Mouse (Mus musculus) retina, postnatal 1 day (tissue): ENCODE results near the gene Tpst1.

Experiments used
- DNase-seq: peaks from one replicate; pipeline ENCODE4 v3.0.0-alpha.2; 2012

Gene Tpst1

GRCm38 (mm10) chr5:130144334-130145312 lies 71.5 kb downstream of the Tpst1 start, which contains the start of gene Kctd7:
Gene Kctd7, plus strand, starts transcription at chr5:130144861.
- peak; percentile 99 for DNase-seq

GRCm38 (mm10) chr5:130145961-130146360 lies 72.8 kb downstream of the Tpst1 start:
- no peak for DNase-seq

GRCm38 (mm10) chr5:130149726-130150310 lies 76.7 kb downstream of the Tpst1 start:
- DNase-seq: no peak

DNA sequence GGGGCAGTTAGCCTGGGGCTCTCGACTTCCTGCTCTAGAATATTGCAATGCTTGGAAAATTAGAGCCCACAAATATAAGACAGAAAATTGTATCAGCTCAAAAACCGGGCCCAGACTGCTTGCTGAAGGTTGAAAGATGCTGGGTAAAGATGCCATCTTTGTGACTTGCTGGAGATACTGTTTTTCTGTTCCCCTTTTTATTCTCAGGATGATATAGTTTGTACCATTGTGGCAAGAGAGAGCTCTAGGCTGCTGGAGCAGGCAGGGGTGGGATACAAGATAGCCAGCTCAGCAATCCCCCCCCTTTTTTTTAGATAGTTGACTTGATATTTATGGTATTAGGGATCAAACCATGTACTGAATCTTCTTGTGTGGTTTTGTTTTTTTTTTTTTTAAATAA lies 81.2 kb downstream of the Tpst1 start:
- DNase-seq: no peak

DNA sequence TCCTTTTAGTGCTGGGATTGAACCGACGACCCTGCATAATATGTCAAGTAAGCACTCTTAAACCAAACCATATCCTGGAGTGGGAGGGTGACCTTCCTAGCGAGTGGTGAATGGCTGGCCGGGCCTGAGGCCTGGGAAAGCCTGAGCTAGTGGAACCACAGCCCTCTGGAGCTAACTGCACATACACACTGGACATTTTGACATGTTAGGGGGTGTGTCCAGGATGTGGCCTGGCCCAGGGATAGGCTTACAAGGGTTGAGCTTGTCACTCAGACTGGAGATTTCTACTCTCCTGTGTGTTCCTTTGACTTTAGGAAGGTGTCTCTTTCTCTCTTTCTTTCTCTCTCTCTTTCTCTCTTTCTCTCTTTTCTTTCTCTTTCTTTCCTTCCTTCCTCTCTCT lies 85.4 kb downstream of the Tpst1 start:
- no peak for DNase-seq

DNA sequence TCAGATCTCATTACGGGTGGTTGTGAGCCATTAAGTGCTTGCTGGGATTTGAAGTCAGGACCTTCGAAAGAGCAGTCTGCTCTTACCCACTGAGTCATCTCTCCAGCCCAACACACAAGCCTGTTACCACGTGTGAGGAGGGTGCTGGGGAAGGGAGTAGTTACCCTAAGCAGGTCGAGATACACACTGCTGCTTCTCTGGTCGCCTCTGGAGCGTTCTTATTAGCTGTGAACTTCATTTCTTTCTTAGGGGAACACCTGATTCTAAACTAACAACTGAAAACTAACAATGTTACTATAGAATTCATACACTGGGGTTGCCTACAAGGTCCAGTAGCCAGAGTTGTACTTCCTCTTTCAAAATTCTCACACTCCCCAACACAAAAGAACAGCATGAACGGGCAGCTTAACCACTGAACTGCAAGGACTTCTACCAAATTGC lies 86.7 kb downstream of the Tpst1 start:
- DNase-seq: no peak

- peak; percentile 77 for DNase-seq
Observed at GRCm38 (mm10) chr5:130163670-130164069, 90.5 kb downstream of the Tpst1 start.

GRCm38 (mm10) chr5:130165213-130165612 lies 92.1 kb downstream of the Tpst1 start:
- DNase-seq: no peak

DNA sequence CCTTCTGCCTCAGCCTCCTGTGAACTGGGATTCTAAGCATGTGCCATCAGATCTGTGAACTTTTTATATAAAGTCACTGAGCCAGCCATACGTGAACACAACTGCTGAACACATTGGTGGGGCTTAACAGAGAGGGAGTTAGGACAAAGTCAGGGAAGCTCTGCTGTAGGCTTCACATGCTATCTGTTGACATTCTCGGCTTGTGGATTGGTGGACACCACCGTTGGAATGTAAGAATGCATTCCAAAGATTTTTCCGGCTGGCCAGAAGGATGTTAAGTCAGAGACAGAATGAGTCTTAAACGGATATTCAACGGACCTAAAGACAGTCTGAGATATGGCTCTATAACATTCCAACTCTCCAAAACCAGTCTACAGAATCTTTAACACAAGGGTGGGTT lies 96.0 kb downstream of the Tpst1 start:
- DNase-seq: no peak

- DNase-seq: no peak
Observed at GRCm38 (mm10) chr5:130170666-130171422, 97.7 kb downstream of the Tpst1 start.

- peak; percentile 95 for DNase-seq
Observed at GRCm38 (mm10) chr5:130171423-130171954, 98.4 kb downstream of the Tpst1 start, which contains the start of gene Rabgef1. Gene Rabgef1, plus strand, starts transcription at chr5:130171798.

- DNase-seq: no peak
Observed at GRCm38 (mm10) chr5:130171956-130172601, 99.0 kb downstream of the Tpst1 start.

GRCm38 (mm10) chr5:130173012-130173411 lies 99.9 kb downstream of the Tpst1 start:
- no peak for DNase-seq

DNA sequence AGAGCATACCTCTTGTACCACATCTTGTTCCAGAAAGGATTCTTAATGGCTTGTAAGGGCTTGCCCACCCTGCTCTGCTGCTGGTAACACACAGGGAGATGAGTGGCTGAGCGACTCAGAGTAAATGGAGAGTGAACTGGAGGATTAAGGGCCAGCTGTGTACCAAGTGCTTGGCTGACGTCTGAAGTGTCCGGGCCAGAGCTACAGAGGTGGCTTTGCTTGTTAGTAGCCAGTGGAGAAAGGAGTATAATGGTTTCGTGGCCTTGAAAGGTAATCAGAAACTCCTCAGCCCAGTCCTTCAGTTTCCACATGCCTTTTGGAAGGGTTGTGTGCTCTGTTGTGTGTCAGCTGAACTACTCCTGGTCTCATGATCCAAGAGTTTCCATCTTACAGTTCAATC lies 104.7 kb downstream of the Tpst1 start:
- peak; percentile 6 for DNase-seq

- peak; percentile 55 for DNase-seq
Observed at GRCm38 (mm10) chr5:130180362-130180761, 107.2 kb downstream of the Tpst1 start.

- no peak for DNase-seq
Observed at GRCm38 (mm10) chr5:130181740-130182540, 108.8 kb downstream of the Tpst1 start.

DNA sequence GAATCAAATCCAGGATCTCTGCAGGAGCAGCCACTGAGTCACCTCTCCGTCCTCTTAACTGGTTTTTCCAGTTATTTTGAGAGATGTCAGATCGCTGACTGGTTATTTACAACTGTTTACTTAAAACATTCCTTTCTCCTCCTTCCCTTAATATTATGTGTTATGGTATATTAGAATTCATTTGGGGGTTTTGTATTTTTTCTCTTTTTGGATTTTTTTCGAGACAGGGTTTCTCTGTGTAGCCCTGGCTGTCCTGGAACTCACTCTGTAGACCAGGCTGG lies 109.4 kb downstream of the Tpst1 start:
- no peak for DNase-seq

- no peak for DNase-seq
Observed at GRCm38 (mm10) chr5:130184193-130184856, 111.2 kb downstream of the Tpst1 start.

- DNase-seq: no peak
Observed at GRCm38 (mm10) chr5:130185312-130185711, 112.2 kb downstream of the Tpst1 start.
